Mouse (Mus musculus) liver, embryonic 12.5 days (tissue): ENCODE results near the gene Msantd2. TPM values are rescaled to one million over a fixed set of nuclear protein-coding genes. Genes with fewer than 3 reads are reported as not detected.

Experiments
- ATAC-seq: fragments of 200-750 bp; cut with Nextera tagmentation; 2 replicates; pipeline ENCODE4 v1.8.0; 2017; ENCODE audit warnings: moderate number of reproducible peaks, mild to moderate bottlenecking, moderate library complexity
- H3K27ac ChIP-seq: fragments of 300-500 bp; sonication (generic); 2 replicates; pipeline ENCODE4 v1.5.1; 2016; ENCODE audit warnings: mild to moderate bottlenecking
- H3K27me3 ChIP-seq: fragments of 300-500 bp; sonication (generic); replicated peaks from 2 replicates; pipeline ENCODE4 v1.6.1; 2016; ENCODE audit warnings: mild to moderate bottlenecking, moderate library complexity
- H3K36me3 ChIP-seq: fragments of 300-500 bp; sonication (generic); 2 replicates; pipeline ENCODE4 v1.6.1; 2016; ENCODE audit warnings: mild to moderate bottlenecking, moderate library complexity
- H3K4me1 ChIP-seq: fragments of 300-500 bp; sonication (generic); 2 replicates; pipeline ENCODE4 v1.6.1; 2016
- H3K4me2 ChIP-seq: fragments of 300-500 bp; sonication (generic); 2 replicates; pipeline ENCODE4 v1.6.1; 2016; ENCODE audit warnings: mild to moderate bottlenecking, moderate library complexity
- H3K4me3 ChIP-seq: fragments of 300-500 bp; sonication (generic); 2 replicates; pipeline ENCODE4 v1.5.1; 2016; ENCODE audit warnings: mild to moderate bottlenecking, moderate library complexity
- H3K9ac ChIP-seq: fragments of 300-500 bp; sonication (generic); 2 replicates; pipeline ENCODE4 v1.6.1; 2016; ENCODE audit warnings: mild to moderate bottlenecking, moderate library complexity
- H3K9me3 ChIP-seq: fragments of 300-500 bp; sonication (generic); replicated peaks from 2 replicates; pipeline ENCODE4 v1.6.1; 2016; ENCODE audit warnings: mild to moderate bottlenecking, moderate library complexity
- WGBS: fragments of 180-500 bp; shearing (Covaris S2); methylation state at CpG from one replicate; pipeline ENCODE4 v1.1.7; 2016; ENCODE audit not compliant: insufficient replicate concordance; 5-methylcytosine and 5-hydroxymethylcytosine counted together
- polyA plus RNA-seq: library from polyadenylated mRNA; unstranded; fragments of >200 nt; fragmentation: Nextera tagmentation; extraction: Ambion mirVana; gene quantifications from 2 replicates; pipeline ENCODE4 v1.2.1, GENCODE M21; 2016

The Msantd2 gene
- polyA plus RNA-seq, 1 experiment from 2014 or later = 11.8 TPM

- Histone ChIP-seq H3K36me3 (no peaks in the 10 kb centered on the region), H3K4me3 (no peak overlapping the region), H3K27ac (no peak overlapping the region), H3K9me3 (no peaks in the 10 kb centered on the region), H3K27me3 (peaks cover 52% of the 10 kb centered on the region), H3K4me1 (peaks cover 29% of the 10 kb centered on the region), H3K4me2 (no peak overlapping the region), H3K9ac (no peak overlapping the region)
- no peak for ATAC-seq
- 73% methylated on average over 1 of the region's 1 CpGs for WGBS
Measured at GRCm38 (mm10) chr9:37546889-37547288, 57.8 kb downstream of the Msantd2 start.

DNA sequence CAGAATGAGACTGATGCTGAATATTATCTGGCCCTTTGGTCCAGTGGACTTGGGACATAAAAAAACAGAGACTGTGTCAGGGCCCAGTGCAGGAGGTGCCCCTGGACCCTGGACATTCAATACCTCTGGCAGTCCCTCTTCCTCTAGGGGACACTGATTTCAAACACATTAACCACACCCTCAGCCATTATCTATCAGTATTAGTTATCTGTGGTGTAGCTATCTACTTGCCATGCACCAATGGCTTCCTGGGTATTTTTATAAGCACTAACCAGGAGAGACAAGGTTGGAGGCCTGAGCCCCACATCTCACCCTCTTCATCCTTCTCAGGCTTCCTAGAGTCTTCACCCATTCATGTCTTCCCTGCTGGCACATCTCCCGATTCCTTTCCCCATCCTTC, 61.3 kb downstream of the Msantd2 start:
- Histone ChIP-seq H3K4me3 (no peak overlapping the region), H3K27ac (no peak overlapping the region), H3K36me3 (no peaks in the 10 kb centered on the region), H3K4me2 (no peak overlapping the region), H3K9ac (no peak overlapping the region), H3K4me1 (peaks cover 49% of the 10 kb centered on the region), H3K27me3 (peaks cover 57% of the 10 kb centered on the region), H3K9me3 (no peaks in the 10 kb centered on the region)
- ATAC-seq = no peak
- 66% methylated on average over 1 of the region's 1 CpGs for WGBS

DNA sequence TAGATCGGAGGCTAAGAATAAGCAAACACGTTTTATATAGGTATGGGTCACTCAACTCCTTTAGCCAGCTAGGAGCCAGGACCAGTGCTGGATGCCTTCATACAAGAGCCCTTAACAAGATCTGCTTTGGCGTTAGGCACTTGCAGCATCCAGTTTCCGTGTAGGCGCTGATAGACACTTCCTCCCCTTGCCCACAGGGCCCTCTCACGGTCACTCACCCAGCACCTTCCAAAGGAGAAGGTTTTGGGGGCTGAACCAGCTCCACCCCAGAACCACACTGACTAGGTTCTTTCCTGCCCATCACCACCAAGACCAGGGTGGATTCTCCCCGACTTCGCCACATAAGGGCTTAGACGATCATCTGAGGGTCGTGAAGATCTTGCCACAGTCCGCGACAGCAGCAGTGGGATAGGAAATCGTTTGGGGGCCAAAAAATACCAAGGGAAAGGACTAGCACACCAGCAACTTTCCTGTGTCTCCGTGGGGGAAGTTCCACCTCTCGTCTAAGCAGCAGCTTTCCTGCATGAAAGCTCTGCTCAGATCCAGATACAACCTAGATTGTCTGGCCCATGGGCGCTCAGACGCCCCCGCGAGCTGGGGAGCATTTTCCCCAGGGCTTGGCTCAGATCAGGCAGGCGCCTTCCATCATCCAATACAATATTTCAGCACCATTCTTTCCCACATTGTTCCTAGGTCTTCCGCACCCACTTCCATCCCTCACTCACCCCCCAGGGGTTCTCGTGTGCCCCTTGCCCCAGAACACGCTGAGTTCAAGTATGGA, 62.8 kb downstream of the Msantd2 start:
- no peak for ATAC-seq
- no peaks in the 10 kb centered on the region for H3K36me3 ChIP-seq
- H3K9ac ChIP-seq = peak overlapping the region; percentile 60
- no peak overlapping the region for H3K27ac ChIP-seq
- H3K4me2 ChIP-seq = peak overlapping the region; percentile 89
- peak overlapping the region; percentile 58 for H3K4me3 ChIP-seq
- H3K9me3 ChIP-seq = no peaks in the 10 kb centered on the region
- H3K27me3 ChIP-seq = peaks cover 47% of the 10 kb centered on the region
- peaks cover 46% of the 10 kb centered on the region for H3K4me1 ChIP-seq
- WGBS = 4% methylated on average over 23 of the region's 23 CpGs

GRCm38 (mm10) chr9:37552536-37553293, 63.6 kb downstream of the Msantd2 start, which contains the start of gene Nrgn:
Gene Nrgn (minus strand): TSS chr9:37552904.
- Histone ChIP-seq H3K9ac (peak within 1 kb of the TSS; percentile 60), H3K4me1 (peaks cover 46% of the 10 kb centered on the region), H3K27me3 (peaks cover 47% of the 10 kb centered on the region), H3K27ac (no peak within 1 kb of the TSS), H3K9me3 (no peaks in the 10 kb centered on the region), H3K4me2 (peak within 1 kb of the TSS; percentile 89), H3K4me3 (peak within 1 kb of the TSS; percentile 58), H3K36me3 (no peaks in the 10 kb centered on the region)
- 5% methylated on average over 31 of the region's 31 CpGs for WGBS
- peak; percentile 83 for ATAC-seq

GRCm38 (mm10) chr9:37554279-37554678, 65.2 kb downstream of the Msantd2 start:
- no peak overlapping the region for H3K9ac ChIP-seq
- H3K9me3 ChIP-seq = no peaks in the 10 kb centered on the region
- H3K36me3 ChIP-seq = no peaks in the 10 kb centered on the region
- no peak overlapping the region for H3K4me3 ChIP-seq
- WGBS = 20% methylated on average over 1 of the region's 1 CpGs
- peak; percentile 78 for ATAC-seq
- peak overlapping the region; percentile 47; the same call in 1 of the 2 replicates for H3K27ac ChIP-seq
- peaks cover 37% of the 10 kb centered on the region for H3K27me3 ChIP-seq
- H3K4me2 ChIP-seq = no peak overlapping the region
- peaks cover 46% of the 10 kb centered on the region for H3K4me1 ChIP-seq

GRCm38 (mm10) chr9:37554838-37555748, 66.0 kb downstream of the Msantd2 start, which contains the start of gene Siae:
Gene Siae (plus strand): TSS chr9:37555698.
- peaks cover 46% of the 10 kb centered on the region for H3K4me1 ChIP-seq
- no peak for ATAC-seq
- peak within 1 kb of the TSS; percentile 47 for H3K27ac ChIP-seq
- no peak within 1 kb of the TSS for H3K4me3 ChIP-seq
- WGBS = 27% methylated on average over 7 of the region's 7 CpGs
- H3K9ac ChIP-seq = no peak within 1 kb of the TSS
- H3K9me3 ChIP-seq = no peaks in the 10 kb centered on the region
- no peak within 1 kb of the TSS for H3K4me2 ChIP-seq
- peaks cover 31% of the 10 kb centered on the region for H3K27me3 ChIP-seq
- H3K36me3 ChIP-seq = no peaks in the 10 kb centered on the region

- ATAC-seq = no peak
- peaks cover 18% of the 10 kb centered on the region for H3K27me3 ChIP-seq
- H3K4me1 ChIP-seq = peaks cover 44% of the 10 kb centered on the region
- H3K36me3 ChIP-seq = no peaks in the 10 kb centered on the region
- 56% methylated on average over 3 of the region's 3 CpGs for WGBS
- no peaks in the 10 kb centered on the region for H3K9me3 ChIP-seq
- H3K27ac ChIP-seq = no peak overlapping the region
- no peak overlapping the region for H3K4me2 ChIP-seq
- no peak overlapping the region for H3K4me3 ChIP-seq
- no peak overlapping the region for H3K9ac ChIP-seq
Measured at GRCm38 (mm10) chr9:37556366-37556765, 67.2 kb downstream of the Msantd2 start.

DNA sequence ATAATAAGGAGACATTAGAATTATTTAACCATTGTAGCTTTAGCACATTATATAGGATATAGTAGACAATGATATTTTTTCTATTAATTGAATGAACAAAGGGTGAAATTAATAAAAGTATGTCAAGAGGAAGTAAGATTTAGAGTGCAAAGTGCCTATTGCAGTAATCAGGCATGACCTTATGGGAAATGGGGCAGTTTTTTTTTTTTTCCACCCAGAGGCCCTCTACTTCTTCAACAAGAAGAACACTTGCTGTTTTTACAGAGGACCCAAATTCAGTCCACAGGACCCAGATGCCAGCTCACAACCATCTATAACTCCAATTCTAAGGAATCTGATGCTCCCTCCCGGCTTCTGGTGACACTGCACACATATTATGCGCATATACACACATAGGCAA, 71.5 kb downstream of the Msantd2 start:
- Histone ChIP-seq H3K27me3 (peaks cover under 1% of the 10 kb centered on the region; the same call in 1 of the 2 replicates), H3K4me2 (no peak overlapping the region), H3K4me3 (no peak overlapping the region), H3K36me3 (no peaks in the 10 kb centered on the region), H3K9me3 (no peaks in the 10 kb centered on the region), H3K9ac (no peak overlapping the region), H3K4me1 (peaks cover 28% of the 10 kb centered on the region), H3K27ac (no peak overlapping the region)
- ATAC-seq = no peak
- 81% methylated on average over 2 of the region's 2 CpGs for WGBS

DNA sequence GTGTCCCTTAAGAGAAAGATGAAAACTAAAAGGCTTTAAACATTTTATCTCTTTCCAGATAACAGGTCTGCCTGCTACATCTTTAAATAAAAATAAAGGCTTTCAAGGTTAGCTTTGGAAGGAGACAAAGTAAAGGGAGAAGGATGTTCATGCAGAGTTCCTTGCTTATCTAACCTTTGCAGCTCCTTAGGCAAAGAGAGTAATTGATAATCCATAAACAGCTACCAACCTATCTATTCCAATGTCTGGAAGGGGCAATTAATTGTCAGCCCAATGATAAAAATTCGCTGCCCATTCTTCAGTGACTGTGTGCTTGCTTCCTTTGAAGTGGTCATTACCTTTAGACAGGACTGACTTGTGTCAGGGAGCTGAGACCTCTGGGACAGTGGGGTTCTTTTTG, 74.7 kb downstream of the Msantd2 start:
- no peak; the same call in 1 of the 2 replicates for ATAC-seq
- Histone ChIP-seq H3K9me3 (no peaks in the 10 kb centered on the region), H3K9ac (no peak overlapping the region), H3K4me2 (no peak overlapping the region), H3K4me3 (no peak overlapping the region), H3K36me3 (no peaks in the 10 kb centered on the region), H3K4me1 (peaks cover 58% of the 10 kb centered on the region), H3K27me3 (no peaks in the 10 kb centered on the region; the same call in 1 of the 2 replicates), H3K27ac (no peak overlapping the region)
- WGBS = 0% methylated on average over 1 of the region's 1 CpGs

- no peak overlapping the region for H3K9ac ChIP-seq
- no peak overlapping the region for H3K4me3 ChIP-seq
- no peaks in the 10 kb centered on the region for H3K36me3 ChIP-seq
- no peaks in the 10 kb centered on the region for H3K9me3 ChIP-seq
- no peaks in the 10 kb centered on the region for H3K27me3 ChIP-seq
- peak overlapping the region; percentile 57; the same call in 1 of the 2 replicates for H3K4me2 ChIP-seq
- no peak for ATAC-seq
- peak overlapping the region; percentile 39; the same call in 1 of the 2 replicates for H3K27ac ChIP-seq
- 33% methylated on average over 2 of the region's 2 CpGs for WGBS
- peaks cover 85% of the 10 kb centered on the region for H3K4me1 ChIP-seq
Measured at GRCm38 (mm10) chr9:37567019-37567418, 77.9 kb downstream of the Msantd2 start.

GRCm38 (mm10) chr9:37567454-37567853, 78.3 kb downstream of the Msantd2 start:
- Histone ChIP-seq H3K9me3 (no peaks in the 10 kb centered on the region), H3K9ac (peak overlapping the region; percentile 1; the same call in 1 of the 2 replicates), H3K4me1 (peaks cover 85% of the 10 kb centered on the region), H3K4me3 (peak overlapping the region; percentile 15; the same call in 1 of the 2 replicates), H3K27me3 (no peaks in the 10 kb centered on the region), H3K27ac (peak overlapping the region; percentile 42), H3K36me3 (no peaks in the 10 kb centered on the region), H3K4me2 (peak overlapping the region; percentile 57)
- 22% methylated on average over 5 of the region's 5 CpGs for whole genome bisulfite sequencing
- ATAC-seq = peak; percentile 69
